Mouse (Mus musculus) embryo, embryonic 9.5 days (tissue): ENCODE results near the gene Siglece.
A peak's percentile ranks its signal among the peaks of the same experiment; 100 is the strongest.
"Not testable (repeated sequence)": the region's sequence is repeated elsewhere in the genome, so short reads cannot be mapped to it uniquely, and the experiment has no call there.

Experiments used
- DNase-seq: peaks from one replicate; pipeline ENCODE4 v3.0.0-alpha.2; 2017; ENCODE audit errors: extremely low spot score

The Siglece gene

DNA sequence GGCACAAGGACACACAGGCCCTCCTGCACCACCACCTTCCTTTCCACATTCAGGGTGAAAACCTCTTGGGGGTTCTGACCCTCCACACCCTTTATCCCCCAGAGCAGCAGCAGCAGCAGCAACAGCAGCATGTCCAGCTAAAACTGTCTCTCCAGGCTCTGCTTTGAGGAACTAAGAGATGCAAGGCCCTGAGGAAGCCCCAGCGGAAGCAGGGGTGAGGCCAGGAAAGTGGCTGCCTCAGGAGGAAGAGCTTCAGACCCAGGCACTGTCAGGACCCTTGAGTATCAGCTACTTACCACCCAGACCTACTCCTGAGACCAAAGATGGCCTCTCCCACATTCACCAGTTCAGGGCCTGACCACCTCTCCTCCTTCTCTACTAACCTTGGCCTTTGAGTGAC, at the start of gene Siglece:
Gene Siglece, minus strand, starts transcription at position 160 of the 400 bp plus-strand sequence.
- no peak for DNase-seq

DNA sequence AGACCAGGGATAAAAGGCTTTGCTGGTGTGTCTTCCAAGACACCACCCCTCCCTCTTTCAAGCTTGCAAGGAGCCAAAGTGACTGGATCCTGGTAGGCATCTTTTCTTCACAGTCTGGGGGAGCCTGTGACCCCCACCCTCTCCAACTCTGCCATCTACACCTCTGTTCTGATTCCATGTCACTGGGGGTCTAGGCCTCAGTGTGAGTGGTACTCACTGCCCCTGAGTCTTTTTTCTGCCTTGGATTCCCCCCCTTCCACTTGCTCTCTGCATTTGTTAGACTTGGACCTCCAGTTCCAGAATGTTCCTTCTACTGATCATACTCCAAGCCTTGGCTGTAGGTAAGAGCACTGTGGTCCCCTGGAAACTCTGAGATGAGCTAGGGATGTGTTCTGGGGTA, 30.2 kb upstream of the Siglece start, which contains the start of gene Klk14:
Gene Klk14, plus strand, starts transcription at position 301 of the 400 bp plus-strand sequence.
- no peak for DNase-seq

DNA sequence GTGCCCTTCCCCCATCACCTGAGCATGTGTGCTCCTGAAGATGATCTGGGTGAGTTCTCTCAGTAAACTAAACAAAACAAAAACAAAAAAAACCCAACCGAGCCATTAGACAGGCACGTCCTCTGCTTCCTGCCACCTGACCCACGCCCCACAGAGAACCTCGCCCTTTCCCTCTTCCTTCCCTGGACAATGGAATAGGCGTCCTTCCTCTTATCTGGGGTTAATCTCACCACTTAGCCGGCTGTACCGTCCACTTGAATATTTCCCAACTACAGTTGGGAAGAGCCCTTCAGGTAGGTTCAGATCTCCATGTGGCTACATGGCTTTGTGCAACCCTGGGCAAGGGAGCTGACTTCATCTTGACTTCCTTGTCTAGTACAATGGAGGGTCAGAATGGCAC, 25.1 kb upstream of the Siglece start:
- DNase-seq: no peak

DNA sequence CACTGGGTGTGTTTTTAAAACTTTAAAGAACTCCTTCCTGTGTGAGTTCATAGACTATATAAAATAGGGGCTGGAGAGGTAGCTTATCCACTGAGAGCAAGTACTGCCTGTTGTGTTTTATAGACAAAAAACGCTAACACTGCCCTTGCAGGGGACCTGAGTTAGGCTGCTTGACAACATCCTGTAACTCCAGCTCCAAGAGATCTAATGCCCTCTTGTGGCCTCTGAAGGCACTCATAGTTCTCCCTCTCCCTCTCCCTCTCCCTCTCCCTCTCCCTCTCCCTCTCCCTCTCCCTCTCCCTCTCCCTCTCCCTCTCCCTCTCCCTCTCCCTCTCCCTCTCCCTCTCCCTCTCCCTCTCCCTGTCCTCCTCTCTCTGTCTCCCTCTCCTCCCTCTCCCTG, 22.6 kb upstream of the Siglece start:
- not testable (repeated sequence) for DNase-seq

DNA sequence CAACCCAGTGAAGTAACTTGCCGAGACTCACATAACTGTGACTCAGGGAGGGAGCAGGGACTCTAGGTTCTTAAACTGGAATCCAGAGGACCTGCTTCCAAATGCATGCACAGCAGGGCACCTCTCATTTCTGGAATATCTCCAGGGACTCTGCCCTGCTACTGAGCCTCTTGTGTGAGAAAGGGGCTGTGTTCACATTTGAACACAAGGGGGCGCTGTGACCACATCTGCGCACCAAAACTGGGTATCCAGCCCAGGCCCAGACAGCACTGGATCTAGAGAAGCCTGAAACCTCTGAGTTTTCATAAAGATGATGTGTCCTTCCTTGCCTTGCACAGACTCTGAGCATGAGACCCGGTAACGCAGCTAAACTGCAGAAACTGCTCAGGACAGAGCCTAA, 21.0 kb upstream of the Siglece start:
- DNase-seq: peak; percentile 66

DNA sequence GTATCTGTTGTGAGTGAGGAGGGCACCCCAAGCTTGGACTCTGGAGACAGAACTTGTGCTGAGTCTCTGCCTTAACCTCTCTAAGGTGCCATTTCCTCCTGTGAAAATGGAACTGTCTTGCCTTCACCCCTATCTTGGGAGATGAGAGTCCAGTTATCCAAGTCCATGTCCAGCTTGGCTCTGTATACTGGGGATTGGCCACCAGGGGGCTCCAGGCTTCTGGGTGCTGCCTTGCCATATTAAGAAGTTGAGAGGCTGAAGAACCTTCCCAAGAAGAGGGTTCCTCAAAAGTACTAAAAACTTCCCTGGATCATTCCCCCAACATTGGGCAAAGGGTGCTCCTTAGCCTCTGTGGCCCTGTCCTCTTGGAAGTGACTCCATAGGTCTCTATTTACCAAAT, 18.6 kb upstream of the Siglece start:
- peak; percentile 27 for DNase-seq

DNA sequence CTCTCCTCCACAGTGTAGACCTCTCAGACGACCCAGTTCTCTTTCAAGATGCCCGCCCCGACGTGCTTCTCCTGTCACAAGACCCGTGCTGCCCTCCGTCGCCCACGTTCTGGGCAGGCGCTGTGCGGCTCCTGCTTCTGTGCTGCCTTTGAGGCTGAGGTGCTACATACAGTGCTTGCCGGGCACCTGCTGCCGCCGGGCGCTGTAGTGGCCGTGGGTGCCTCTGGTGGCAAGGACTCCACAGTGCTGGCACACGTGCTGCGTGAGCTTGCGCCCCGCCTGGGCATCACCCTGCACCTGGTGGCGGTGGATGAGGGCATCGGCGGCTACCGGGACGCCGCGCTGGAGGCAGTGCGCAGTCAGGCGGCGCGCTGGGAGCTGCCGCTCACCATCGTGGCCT, 15.1 kb upstream of the Siglece start:
- DNase-seq: no peak

DNA sequence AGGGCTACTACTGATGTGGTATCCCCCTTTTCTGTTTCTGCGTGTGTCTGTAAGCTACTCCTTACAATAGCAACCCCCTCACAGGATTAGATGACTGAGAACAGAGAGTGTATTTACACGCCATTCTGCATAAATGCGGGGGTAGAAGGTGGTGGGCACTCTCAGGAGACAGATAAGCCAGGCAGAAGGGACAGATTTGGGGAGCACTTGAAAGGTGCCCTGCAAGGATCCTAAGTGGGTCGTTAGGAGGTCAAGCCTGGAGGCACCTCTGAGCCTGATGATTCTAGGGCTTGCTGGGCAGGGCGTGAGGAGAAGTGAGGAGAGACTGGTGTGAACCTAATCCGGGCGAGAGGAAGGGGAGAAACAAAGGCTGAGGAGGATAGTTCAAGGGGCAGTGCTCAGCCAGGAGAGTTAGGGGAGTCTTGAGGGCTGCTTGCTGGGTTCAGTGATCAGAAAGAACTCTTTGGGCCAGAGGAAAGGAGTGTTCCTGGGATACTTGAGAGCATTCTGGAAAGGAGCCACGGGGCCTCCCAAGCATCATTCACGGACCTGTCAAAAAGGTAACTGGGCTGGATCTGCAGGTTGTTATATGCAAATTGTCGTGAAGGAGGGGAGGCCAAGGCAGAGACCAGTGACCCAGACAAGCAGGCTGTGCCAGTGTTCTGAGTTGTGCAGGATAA, 12.8 kb upstream of the Siglece start:
- peak; percentile 21 for DNase-seq

DNA sequence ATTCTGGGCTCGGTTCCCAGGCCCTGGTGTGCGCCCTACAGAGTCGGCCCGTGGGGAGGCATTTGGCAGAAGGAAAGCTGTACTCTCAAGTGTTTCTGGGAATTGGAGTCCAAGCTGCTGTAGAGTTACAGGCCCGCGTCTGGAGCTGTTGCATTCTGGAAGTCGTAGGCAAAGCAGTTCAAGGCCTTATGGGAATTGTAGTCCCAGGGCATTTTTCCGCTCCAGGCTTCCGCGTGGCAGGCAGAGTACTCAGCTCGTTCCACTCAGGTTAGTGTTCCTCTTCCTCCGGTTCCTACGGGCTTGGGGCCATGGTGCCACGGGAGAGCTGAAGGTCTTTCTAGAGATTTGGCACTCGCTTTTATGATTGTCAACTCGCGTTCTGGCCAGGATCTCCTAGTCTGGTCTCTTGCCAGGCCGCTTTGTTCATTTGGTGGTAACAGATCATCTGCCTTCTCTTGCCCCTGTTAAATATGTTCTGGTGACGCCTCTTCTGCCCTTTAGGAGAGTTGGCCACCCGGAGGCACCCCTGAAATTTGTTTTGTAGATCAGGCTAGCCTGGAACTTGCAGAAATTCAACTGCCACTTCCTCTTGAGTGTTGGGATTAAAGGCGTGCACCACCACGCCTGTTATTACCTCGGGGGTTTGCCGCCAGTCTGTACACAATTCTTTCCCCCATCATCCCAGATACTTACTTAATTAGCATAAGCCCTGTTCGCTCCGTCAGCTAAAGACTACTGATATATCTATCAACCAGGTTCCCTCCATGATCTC, 12.0 kb upstream of the Siglece start, which contains the start of gene Ctu1:
Gene Ctu1, plus strand, starts transcription at position 208 of the 772 bp plus-strand sequence.
- DNase-seq: peak; percentile 83

DNA sequence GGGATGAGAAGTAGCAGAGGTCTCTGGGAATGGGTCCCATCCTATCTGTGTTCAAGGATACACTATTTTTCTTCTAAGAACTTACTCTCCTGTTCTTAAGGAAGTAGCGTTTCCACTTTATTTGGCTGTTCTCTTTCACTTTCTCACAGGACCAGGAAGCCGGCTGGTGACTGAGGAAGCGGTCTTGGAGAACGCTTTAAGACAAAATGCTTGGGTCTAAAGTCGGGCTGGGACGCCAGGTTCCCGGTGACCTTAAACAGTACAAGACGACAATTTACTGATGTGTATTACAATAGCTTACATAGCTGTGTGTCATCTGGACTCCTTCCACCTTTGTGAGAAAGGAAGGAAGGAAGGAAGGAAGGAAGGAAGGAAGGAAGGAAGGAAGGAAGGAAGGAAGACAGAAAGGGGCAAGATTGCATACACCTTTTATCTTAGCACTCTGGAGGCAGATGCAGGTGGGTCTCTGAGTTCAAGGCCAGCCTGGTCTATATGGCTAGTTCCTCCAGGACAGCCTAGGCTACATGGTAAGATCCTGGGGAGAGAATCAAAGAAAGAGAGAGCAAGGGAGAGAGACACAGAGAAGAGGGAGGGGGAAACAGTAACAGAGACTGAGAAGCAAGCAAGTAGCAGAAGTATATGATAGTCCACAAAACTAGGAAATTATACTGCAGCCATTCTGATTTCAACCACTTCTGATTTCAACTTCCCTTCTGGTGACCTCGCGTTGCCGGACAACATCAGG, 11.3 kb upstream of the Siglece start:
- DNase-seq: no peak

DNA sequence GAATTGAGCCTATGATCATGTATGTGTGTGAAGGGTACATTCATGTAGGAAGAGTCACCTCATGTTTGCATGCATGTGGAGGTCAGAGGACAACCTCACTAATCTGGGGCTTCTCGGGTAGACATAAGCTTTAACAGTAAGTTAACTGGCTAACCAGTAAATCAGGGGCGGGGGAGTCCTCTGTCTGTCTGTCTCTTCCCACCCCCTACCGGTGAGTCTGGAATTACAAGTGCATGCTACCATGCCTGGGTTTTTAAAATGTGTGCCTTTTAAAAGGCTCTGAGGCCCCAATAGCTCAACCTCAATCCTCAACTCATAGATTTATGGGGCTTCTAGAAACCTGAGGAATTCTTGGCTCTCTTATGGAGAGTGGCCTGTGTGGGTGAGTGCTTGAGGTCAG, 8.6 kb upstream of the Siglece start:
- peak; percentile 39 for DNase-seq

DNA sequence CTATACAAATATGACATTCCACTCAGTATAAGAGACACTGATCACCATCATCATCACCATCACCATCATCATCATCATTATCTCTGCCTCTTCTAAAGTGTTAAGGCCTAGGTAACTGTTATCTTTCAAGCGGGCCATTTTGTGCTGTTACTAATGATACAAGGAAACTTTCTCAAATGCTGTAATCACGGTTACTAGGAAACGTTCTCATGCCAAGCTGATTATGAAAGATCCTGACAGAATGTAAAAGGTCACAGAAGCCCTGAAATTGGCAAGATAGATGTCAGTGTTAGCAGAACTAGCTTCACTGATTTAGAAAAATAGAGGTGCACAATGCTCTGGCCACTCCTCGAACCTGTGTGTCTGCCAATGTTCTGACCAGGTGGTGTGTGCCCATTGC, 7.3 kb upstream of the Siglece start:
- DNase-seq: not testable (repeated sequence)

DNA sequence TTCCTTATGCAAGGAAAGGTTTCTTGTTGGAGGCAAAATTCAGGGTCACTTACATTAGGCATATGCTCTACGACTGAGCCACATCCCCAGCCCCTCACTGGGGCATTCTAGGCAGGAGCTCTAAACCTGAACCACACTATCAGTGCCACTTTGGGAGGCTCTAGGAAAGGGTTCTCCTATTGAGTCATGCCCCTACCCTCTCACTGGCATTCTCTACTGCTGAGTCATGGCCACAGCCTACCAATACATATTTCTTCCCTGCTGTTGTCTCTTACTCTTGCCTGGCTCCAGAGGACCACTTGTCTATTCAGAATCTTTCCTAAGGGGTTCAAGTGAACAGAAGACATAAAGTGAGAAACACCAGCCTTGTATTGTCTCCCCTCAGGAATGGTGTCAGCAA, 2.8 kb upstream of the Siglece start:
- DNase-seq: no peak

DNA sequence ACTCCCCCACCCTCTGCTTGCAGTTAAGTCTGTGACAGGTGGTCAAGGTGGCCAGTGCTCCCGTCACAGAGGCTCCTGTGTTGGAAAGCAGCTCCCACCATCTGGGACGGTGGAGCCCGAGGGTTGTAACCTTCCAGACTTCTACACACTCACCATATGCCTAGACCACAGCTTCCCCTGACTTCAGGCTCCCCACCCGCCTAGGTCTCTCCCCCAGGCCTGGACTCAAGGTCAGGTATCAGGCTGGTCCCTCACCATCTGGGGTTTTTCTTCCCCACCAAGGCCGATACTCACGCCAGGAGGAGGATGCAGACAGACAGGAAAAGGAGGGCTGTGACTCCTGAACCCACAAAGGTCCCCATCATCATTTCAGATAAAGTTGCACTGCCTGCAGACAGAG, 3.7 kb downstream of the Siglece start:
- DNase-seq: no peak

DNA sequence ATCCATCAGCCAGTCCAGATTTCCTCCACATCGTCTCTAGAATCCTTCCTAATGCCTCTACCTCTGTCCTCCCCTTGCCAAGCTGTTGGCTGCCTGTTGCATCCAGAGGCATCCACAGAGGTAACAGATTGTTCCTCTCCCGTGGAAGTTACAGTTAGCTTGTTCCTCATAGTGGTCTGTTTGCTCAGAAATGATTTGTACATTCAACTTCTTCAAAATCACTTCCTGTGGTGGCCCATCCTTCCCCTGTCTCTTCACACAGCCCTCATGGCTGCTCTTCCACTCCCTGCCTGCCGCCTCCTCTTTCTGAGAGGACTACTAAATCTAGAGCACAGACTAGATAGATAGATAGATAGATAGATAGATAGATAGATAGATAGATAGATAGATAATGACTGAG, 5.4 kb downstream of the Siglece start:
- DNase-seq: no peak

DNA sequence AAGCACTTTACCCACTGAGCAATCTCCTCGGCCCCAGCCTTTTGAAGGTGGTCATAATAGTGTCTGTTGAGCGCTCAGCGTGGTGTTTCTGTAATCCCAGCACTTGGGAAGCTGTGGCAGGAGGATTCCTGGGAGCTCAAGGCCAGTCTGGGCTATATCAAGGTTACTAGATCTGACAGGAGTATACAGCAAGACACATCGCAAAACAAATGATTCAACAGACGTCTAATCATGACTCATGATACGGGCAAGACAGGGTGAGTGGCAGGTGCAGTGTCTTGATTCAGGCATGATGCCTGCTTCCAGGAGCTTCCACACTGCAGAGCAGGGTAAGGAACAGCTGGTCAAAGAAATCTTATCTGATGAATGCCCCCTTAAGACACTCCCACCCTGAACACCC, 7.3 kb downstream of the Siglece start:
- DNase-seq: no peak

DNA sequence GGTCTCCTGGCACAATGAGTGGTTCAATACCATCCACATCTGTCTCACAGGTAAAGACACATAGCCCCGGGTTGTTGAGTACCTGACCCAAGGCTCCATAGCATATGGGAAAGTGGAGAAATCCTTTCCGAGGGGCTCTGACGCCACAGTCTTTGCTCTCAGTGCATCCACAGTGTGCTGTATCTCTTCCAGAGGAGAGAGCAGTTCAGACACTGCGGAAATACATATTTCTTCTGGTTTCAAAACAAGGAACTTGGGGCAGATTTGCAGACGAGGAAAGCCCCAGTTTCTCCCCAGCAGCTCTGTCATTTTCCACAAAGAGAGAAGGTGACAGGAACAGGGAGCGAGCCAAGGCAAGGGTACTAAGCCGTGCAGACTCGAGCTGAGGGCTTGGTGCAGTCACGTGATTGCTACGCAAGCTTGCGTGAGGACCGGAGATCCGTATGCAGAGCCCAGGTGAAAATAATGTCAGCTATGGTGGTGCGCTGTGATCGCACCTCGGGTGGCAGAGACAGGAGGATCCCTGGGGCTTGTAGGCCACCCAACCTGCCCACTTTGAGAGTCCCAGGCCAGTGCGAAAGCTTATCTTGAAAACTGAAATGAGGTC, 16.8 kb downstream of the Siglece start:
- no peak for DNase-seq

DNA sequence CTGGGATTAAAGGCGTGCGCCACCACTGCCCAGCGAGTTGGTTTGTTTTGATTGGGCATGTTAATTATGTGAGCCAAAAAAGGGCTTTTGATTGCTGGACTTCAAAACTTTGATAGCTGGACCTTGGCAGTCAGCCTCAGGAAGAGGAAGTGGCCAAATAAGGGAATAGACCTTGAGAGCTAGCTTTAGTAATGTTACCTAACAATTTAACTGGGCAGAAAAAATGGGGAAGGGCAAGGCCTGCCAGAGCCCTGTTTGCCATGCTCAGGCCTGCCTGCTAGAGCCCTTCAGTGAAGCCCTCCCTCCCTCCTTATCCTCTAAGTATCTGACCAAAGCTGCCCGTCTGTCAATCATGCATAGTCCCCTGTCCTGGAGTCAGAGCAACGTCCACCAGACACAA, 17.4 kb downstream of the Siglece start:
- DNase-seq: no peak

DNA sequence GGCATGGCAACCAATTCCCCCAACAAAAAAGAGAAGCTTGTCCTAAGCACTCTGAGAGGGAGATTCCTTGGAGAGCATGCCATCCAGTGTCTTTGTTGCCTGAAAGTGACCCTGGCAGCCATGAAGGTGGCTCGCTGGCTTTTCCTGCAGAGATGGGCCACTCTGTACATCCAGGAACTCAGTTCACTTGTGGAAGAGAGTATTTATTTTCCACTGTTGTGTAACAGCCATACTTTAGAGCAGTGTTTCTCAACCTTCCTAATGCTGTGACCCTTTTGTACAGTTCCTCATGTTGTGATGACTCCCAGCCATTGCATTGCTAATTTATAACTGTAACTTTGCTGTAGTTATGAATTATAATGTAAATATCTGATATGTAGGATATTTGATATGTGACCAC, 22.8 kb downstream of the Siglece start:
- DNase-seq: no peak

DNA sequence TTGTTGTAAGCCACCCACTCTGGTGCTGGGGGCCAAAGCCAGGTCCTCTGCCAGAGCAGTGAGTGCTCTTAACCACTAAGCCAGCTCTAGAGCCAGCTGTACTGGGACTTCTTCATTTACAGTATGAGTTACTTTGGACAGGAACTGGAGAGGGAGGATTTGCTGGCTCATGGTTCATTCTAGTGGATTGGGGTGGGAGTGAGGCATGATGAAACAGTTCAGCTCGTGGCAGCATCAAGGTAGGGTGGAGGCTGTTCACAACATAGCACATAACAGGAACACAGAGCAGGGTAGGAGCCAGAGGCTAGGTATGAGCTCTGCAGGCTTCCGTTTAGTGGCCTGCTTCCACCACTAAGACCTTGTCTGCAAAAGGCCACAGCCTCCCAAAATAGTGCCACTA, 23.8 kb downstream of the Siglece start:
- DNase-seq: no peak

DNA sequence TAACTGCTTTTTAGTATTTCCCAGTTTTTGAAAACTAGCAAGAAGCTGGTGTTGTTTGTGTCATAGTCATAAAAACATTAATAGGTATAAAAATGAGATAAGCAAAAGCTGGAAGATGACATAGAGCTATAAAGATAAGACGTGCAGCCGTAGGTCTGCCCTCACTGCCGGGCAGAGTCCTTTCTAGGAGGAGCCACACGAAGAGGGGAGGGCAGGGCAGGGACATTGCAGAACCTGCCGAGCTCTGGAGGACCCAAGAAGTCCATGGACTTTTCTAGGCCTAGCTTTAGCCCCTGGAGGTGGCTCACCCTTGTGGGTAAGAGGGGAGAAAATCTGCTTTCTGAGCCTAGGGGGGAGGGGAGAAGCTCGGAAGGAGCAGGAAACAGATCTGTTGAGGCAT, 25.5 kb downstream of the Siglece start, which contains the start of gene Ceacam18:
Gene Ceacam18, plus strand, starts transcription at position 208 of the 400 bp plus-strand sequence.
- DNase-seq: no peak

DNA sequence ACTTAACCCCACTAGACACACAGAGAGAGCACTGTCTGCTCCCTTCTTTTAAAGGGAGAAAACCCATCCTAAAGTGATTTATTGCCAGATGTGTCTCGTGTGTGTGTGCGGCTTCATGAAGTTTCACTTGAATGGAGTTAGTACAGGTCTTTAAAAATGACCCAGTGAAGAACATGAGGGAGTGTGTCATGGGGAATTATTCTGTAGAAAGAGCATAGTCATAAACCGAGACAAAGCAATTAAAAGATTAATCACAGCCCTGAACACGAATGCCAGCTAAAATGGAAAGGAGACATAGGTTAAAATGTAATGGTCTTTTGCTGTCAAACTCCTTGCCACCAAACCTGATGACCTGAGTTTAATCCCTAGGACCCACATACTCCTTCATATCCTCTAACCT, 26.0 kb downstream of the Siglece start:
- DNase-seq: no peak
